Mouse (Mus musculus): ENCODE results near the gene Ewsr1. TPM values are rescaled to one million over a fixed set of nuclear protein-coding genes. Genes with fewer than 3 reads are reported as not detected.

Ewsr1 gene
- polyA plus RNA-seq, 1 experiment, result 140 TPM

DNA sequence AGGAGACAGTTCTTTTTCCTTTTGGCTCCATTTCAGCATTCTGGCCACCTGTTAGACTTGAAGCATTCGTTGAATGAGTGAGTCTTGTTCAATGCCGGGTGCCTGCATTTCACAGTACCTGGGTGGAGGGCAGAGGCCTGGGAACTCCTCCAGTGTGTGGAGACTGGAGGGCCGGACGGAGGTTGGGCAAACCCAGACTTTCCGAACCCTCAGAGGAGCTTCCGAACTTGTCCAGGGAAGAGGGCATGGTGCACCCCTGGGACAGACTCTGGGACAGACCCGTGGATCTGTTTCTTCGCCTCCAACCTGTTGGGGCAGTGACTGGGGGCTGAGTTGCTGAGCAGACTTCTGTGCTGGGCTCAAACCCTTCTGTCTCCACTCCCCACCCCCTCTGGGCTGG is 42.0 kb downstream of the Ewsr1 start:
- Histone ChIP-seq H3K4me3 (ENCODE audit: insufficient read depth, low read depth, low read length) (no peak overlapping the region), H3K27ac (replicated peaks; ENCODE audit: low read depth, low read length) (no peak overlapping the region)

DNA sequence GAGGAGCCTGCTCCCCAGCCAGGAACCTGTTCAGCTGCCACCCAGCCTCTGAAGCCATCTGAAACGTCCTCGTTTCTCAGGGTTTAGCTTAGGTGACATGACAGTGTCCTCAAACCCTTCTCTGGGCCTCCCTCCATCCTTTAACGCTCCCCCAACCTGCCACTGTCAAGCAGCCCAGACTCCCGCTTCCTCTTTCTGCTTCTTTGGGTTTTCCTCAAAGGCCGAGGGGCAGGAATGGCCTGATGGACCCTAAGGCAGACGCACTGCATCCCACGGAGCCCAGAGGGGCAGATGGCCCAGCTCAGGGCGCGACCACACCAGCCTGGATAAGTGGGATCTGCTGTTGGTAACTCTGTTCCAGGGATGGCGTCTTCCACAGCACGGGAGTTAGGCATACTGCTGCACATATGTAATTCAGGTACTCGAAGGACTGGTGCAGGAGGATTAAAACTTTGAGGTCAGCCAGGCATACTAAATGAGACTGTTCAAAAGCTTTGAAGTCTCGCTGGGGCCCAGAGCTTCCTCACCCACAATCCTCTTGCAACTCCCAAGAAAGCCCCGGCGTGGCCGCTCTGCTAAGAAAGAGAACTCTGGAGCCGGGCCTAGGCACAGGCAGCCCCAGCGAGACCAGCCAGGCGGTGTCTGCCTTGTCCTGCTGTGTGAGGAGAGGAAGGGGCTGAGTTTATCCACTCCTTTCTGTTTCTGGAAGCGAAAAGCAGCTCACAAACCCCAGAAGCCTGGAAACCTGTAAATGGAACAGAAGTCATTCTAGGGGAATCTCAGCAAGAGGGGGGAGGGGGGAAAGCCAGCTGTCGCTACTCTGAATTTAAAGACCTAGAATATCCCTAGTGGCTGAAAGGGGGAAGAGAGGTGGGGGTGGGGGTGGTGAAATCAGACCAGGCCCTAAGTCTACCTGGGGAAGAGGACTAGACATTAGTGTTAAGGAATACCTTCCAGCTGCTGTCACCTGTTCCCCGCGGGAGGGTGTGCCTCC is 42.8 kb downstream of the Ewsr1 start:
- Histone ChIP-seq H3K4me3 (ENCODE audit: insufficient read depth, low read depth, low read length) (no peak overlapping the region), H3K27ac (replicated peaks; ENCODE audit: low read depth, low read length) (no peak overlapping the region), H3K4me1 (ENCODE audit: control insufficient read depth, insufficient read depth, insufficient read length, low read length) (peaks cover 5% of the 10 kb centered on the region; the same call in 1 of the 2 replicates)

More for the DNA sequence above, 42.0 kb downstream of the Ewsr1 start:
- H3K4me1 ChIP-seq (ENCODE audit: control insufficient read depth, insufficient read depth, insufficient read length, low read length), result peaks cover 6% of the 10 kb centered on the region; the same call in 1 of the 2 replicates

DNA sequence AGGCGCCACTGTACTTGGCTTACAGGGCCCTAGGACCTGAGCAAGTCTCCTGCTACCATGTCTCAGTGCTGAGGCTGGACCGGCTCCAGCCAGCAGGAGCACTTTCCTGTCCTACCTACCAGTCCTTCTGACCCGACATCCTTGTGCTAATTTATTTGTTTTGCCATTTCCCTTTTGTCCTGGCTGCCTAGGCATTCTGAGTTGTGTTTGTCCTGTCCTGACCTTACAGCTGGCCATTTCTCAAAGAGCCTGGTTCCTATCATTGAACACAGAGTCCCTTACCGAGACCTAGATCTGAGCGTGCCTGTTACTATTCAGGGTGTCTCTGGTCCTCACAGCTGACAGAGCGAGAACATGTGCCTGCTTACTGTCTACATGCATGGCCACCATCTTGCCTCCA is 44.2 kb downstream of the Ewsr1 start:
- no peak overlapping the region for H3K4me3 ChIP-seq (ENCODE audit: insufficient read depth, low read depth, low read length)
- no peak overlapping the region for H3K27ac ChIP-seq (replicated peaks; ENCODE audit: low read depth, low read length)
- H3K4me1 ChIP-seq (ENCODE audit: control insufficient read depth, insufficient read depth, insufficient read length, low read length), result peaks cover 5% of the 10 kb centered on the region; the same call in 1 of the 2 replicates

DNA sequence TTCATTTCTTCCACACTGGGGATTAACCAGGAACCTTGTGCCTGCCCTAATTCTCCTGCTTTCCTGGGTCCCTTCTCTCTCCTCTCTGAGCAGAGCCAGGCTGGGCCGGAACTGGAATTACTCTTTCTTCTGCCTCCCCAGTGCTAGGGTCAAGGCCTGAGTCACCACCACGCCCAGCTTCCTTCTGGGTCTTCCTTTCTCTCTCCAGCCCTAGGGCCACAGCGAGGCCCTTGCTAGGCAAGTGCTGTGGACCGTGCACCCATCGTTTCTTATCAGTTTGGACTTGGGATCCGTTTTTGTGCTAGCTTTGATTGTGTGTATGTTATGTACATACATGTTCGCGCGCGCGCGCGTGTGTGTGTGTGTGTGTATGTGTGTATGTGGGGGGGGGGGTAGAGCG is 44.9 kb downstream of the Ewsr1 start:
- H3K4me1 ChIP-seq (ENCODE audit: control insufficient read depth, insufficient read depth, insufficient read length, low read length), result peaks cover 5% of the 10 kb centered on the region; the same call in 1 of the 2 replicates
- H3K4me3 ChIP-seq (ENCODE audit: insufficient read depth, low read depth, low read length), result no peak overlapping the region
- H3K27ac ChIP-seq (replicated peaks; ENCODE audit: low read depth, low read length), result no peak overlapping the region

DNA sequence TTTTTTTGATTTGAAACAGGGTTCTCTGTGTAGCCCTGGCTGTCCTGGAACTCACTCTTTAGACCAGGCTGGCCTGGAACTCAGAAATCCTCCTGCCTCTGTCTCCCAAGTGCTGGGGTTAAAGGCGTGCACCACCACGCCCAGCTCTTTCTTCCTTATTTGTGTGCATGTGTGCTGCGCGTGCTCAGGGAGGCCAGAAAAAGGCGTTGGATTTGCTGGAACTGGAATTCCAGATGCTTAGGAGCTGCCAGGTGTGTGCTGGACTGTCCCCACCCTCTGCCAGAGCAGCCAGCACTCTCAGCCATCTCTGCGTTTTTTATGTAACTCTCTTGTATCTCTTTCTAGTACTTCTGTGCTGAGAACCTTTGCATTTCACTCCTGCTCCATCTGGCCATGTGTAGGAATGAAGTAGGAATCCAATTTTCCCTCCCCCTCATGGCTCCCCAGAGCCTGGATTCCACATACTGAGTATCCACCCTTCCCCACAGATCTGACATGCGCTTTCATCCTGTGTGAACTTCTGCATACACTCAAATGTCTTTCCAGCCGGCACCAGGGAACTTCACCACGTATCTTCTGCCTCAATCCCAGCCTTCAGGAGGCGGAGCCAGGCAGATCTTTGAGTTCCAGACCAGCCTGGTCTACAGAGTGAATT is 46.7 kb downstream of the Ewsr1 start:
- Histone ChIP-seq H3K4me3 (ENCODE audit: insufficient read depth, low read depth, low read length) (no peak overlapping the region), H3K27ac (replicated peaks; ENCODE audit: low read depth, low read length) (no peak overlapping the region), H3K4me1 (ENCODE audit: control insufficient read depth, insufficient read depth, insufficient read length, low read length) (no peaks in the 10 kb centered on the region)

DNA sequence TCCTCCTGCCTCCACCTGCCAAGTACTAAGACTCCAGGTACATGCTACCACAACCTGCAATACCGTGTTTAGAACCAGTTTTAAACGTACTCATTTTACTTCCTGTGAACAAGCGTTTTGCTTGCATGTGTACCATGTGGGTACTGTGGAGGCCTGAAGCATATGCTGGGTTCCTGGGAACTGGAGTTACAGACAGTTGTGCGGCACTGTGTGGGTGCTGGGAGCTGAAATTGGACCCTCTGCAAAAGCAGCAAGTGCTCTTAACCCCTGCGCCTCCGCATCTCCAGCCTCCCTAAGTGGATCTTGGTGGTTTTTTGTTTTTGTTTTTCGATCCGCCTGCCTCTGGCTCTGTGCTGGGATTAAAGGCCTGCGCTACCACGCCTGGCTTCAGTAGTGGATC is 47.4 kb downstream of the Ewsr1 start:
- Histone ChIP-seq H3K4me1 (ENCODE audit: control insufficient read depth, insufficient read depth, insufficient read length, low read length) (no peaks in the 10 kb centered on the region), H3K4me3 (ENCODE audit: insufficient read depth, low read depth, low read length) (no peak overlapping the region), H3K27ac (replicated peaks; ENCODE audit: low read depth, low read length) (no peak overlapping the region)

DNA sequence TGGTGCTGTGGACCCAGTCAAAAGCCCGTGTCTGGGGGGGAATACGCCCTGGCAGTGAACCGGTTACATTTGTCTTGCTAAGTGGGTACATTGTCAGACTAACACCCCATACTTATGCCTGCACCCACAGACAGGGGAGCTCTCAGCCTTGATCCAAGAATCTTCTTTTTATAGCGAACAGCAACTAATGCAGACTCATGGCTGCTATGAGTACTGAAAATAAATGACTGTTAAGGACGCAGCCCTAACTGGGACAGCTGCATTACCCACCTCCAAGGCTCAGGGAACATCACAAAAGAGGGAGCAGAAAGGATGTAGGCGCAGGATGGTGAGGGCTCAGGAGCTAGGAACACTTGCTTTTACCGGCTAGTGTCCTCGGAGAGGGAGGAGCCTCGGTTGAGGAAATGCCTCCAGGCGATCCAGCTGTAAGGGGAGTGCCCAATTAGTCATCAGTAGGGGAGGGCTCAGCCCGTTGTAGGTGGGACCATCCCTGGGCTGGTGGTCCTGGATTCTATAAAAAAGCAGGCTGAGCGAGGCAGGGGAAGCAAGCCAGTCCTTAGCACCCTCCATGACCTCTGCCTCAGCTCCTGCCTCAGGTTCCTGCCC is 52.6 kb downstream of the Ewsr1 start:
- Histone ChIP-seq H3K4me3 (ENCODE audit: insufficient read depth, low read depth, low read length) (no peak overlapping the region), H3K27ac (replicated peaks; ENCODE audit: low read depth, low read length) (no peak overlapping the region), H3K4me1 (ENCODE audit: control insufficient read depth, insufficient read depth, insufficient read length, low read length) (no peaks in the 10 kb centered on the region)

DNA sequence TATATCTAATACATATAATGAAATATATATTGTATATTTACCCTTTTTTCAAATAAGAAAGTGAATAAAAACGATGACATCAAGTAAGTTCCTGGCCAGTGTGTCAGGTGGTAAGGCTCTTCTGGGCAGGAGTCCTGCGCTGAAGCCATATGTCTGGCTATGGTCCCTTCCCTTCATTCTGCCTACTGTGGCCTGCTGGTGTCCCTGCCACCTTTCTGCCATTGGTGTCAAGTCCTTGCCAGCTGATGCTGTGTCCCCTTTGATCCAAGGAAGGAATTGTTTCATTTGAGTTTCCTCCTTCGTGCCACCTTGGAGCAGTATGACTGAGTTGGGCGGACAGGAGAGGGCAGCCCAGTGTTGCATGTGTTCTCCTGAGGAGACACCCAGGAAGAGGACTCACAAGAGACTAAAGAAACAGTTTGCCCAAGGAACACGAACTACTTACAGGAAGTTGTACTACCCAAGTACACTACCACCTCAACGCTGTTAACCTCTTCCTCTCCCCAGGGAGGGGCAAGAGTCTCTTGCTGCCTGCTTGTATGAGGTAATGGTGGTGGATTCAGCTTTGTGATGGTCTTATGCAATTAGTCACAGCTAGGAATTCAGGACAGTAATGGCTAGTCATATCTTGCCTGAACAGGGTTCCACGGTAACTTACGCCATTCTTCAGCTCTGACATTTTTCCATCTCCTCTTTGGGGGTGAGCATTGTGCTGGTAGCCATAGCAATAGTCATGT is 56.3 kb downstream of the Ewsr1 start:
- H3K4me1 ChIP-seq (ENCODE audit: control insufficient read depth, insufficient read depth, insufficient read length, low read length), result no peaks in the 10 kb centered on the region
- H3K27ac ChIP-seq (replicated peaks; ENCODE audit: low read depth, low read length), result no peak overlapping the region
- no peak overlapping the region for H3K4me3 ChIP-seq (ENCODE audit: insufficient read depth, low read depth, low read length)

DNA sequence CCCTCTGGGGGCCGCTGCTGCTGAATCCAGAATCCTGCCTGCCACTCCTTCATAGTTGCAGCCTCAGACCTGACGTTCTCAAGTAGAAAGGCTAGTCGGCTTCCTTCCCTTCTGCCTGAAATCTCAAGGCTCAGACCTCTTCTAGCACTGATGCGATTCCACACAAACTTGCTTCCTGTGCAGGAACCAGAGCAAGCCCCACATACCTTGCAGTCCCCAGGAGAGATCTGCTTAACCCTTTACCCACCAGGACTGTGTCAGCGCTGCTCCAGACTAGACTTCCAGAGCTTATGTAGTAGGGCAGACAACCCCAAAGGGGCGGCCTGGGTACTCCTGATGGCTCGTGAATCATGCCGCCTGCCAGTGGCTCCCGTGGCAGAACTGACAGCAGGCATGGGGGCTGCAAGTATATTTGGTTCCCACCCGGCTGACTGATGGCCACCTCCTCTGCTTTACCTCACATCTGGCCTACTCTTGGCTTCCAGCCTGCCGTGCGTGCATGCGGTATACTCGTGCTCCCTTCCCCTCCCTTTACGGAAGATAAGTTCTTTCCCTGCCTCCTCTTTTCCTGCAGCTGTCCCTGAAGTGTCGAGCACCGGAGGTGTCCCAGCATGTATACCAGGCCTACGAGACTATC is 57.8 kb downstream of the Ewsr1 start:
- Histone ChIP-seq H3K4me3 (ENCODE audit: insufficient read depth, low read depth, low read length) (no peak overlapping the region), H3K4me1 (ENCODE audit: control insufficient read depth, insufficient read depth, insufficient read length, low read length) (no peaks in the 10 kb centered on the region), H3K27ac (replicated peaks; ENCODE audit: low read depth, low read length) (no peak overlapping the region)

DNA sequence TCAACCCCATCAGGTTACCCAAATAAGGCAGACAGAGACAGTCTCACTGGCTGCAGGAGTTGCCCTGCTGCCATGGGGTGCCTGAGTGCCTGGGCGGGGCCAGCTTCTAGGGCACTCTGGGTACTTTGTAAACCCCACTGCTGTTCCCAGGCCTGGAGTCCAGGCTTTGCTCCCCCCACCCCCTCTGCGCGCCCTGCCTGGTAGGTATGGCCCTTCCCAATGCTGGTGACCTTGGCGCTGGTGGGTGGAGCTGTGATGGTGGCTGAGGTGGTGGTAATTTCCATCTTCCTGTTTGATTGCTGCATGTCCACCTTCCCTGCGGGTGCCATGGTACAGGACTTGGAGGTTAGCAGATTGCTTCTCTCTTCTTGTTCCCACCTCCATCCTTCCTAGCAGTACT is 58.5 kb downstream of the Ewsr1 start:
- no peak overlapping the region for H3K4me3 ChIP-seq (ENCODE audit: insufficient read depth, low read depth, low read length)

DNA sequence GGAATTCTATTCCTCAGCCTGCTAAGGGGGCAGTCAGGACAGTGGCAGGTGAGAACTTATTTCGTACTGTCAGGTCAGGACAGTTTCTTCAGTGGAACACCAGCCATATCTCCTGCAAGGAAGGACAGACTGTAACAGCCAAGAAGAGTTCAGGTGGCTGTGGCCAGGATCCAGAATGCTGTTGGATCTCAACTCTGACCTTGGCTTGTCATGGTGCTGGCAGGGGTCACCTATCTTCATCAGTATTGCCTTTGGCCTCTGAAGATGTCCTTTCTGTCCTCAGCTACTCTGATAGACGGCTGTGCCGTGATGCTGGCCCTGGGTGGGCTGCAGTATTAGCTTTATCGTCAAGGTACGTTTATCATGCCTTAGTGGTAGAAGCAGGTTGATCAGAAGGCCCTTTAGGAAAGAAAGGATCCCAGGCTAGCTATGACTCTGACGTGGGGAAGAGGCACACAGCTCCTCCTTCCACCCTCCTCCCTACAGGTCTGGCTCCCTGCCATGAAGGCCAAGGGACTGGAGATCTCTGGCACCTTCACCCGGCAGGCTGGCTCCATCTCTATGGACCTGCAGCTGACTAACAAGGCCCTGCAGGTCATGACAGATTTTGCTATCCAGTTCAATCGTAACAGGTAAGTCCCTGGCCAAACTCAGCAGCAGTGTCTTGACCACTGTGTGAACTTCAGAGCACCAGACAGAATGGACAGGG is 61.8 kb downstream of the Ewsr1 start:
- no peak overlapping the region for H3K4me3 ChIP-seq (ENCODE audit: insufficient read depth, low read depth, low read length)
- H3K4me1 ChIP-seq (ENCODE audit: control insufficient read depth, insufficient read depth, insufficient read length, low read length), result no peaks in the 10 kb centered on the region
- no peak overlapping the region for H3K27ac ChIP-seq (replicated peaks; ENCODE audit: low read depth, low read length)

More for the DNA sequence above, 58.5 kb downstream of the Ewsr1 start:
- no peaks in the 10 kb centered on the region for H3K4me1 ChIP-seq (ENCODE audit: control insufficient read depth, insufficient read depth, insufficient read length, low read length)
- no peak overlapping the region for H3K27ac ChIP-seq (replicated peaks; ENCODE audit: low read depth, low read length)

DNA sequence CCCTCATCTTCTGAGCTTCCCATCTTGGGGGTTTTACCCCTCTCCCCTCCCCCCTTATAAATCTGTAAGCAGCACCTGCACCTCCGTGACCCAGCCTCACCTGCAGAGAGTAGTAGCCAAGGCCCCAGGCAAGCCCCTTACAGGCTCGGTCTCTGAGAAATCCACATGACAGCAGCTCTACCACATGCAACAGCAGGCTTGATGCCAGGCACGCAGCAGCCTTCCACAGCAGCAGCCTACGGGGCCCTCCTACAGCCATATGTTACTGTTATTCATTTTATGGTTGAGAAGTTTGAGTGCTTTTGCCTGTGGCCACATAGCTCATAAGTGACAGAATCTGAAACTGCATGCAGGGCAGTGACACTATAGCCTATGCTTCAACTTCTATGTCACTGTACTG is 63.6 kb downstream of the Ewsr1 start:
- Histone ChIP-seq H3K27ac (replicated peaks; ENCODE audit: low read depth, low read length) (no peak overlapping the region), H3K4me3 (ENCODE audit: insufficient read depth, low read depth, low read length) (no peak overlapping the region), H3K4me1 (ENCODE audit: control insufficient read depth, insufficient read depth, insufficient read length, low read length) (no peaks in the 10 kb centered on the region)

DNA sequence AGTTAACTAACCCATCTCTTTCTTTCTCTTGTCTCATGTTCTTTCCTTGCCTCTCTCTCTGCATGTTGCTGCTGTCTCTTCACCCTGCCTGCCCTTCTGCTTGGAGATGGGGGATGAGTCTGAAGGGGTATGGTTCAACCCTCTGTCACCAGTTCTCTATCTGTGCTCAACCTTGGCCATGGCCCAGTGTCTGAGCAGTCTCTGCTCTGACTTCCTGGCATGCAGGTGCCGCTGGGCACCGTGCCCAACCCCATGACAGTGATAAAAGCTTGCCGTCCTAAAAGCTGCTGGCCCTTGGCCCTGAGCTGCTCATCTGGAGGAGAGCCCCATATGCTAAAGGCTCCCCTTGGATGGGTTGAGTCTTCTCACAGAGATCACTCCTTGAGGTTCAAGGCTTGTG is 65.9 kb downstream of the Ewsr1 start:
- H3K4me3 ChIP-seq (ENCODE audit: insufficient read depth, low read depth, low read length), result no peak overlapping the region
- no peaks in the 10 kb centered on the region for H3K4me1 ChIP-seq (ENCODE audit: control insufficient read depth, insufficient read depth, insufficient read length, low read length)
- no peak overlapping the region for H3K27ac ChIP-seq (replicated peaks; ENCODE audit: low read depth, low read length)

DNA sequence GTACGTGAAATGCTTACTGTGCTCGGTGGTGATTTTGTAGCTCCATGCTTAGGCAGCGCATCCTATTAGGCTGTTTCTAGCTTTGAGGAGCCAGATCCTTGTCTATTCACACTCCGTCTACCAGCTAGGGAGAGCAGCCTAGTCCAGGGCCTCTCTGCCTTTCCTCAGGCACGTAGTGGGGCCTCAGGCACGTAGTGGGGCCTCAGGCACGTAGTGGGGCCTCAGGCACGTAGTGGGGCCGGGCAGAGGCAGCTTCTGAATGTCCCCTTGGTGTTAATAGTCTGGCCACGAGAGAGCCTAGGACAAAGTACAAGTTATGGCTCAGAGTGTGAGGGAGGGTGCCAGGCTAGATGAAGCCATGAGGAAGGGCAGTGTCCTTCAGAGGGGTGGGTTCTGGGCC is 66.4 kb downstream of the Ewsr1 start:
- Histone ChIP-seq H3K4me1 (ENCODE audit: control insufficient read depth, insufficient read depth, insufficient read length, low read length) (no peaks in the 10 kb centered on the region), H3K27ac (replicated peaks; ENCODE audit: low read depth, low read length) (no peak overlapping the region), H3K4me3 (ENCODE audit: insufficient read depth, low read depth, low read length) (no peak overlapping the region)

Measured in brown adipose tissue, adult 24 weeks (tissue).